Mouse (Mus musculus): ENCODE data around the gene Dus2.

Gene Dus2

GRCm38 (mm10) chr8:106047854-106048630, 56.9 kb downstream of the Dus2 start:
- no peak for DNase-seq

GRCm38 (mm10) chr8:106049840-106050239, 58.7 kb downstream of the Dus2 start:
- no peak for DNase-seq

- no peak for DNase-seq
Observed at GRCm38 (mm10) chr8:106051068-106051467, 59.9 kb downstream of the Dus2 start.

GRCm38 (mm10) chr8:106052510-106053089, 61.5 kb downstream of the Dus2 start:
- DNase-seq = no peak

- DNase-seq = peak; percentile 66
Observed at GRCm38 (mm10) chr8:106054190-106054811, 63.2 kb downstream of the Dus2 start.

GRCm38 (mm10) chr8:106055038-106055437, 63.9 kb downstream of the Dus2 start:
- DNase-seq = peak; percentile 73

- DNase-seq = no peak
Observed at GRCm38 (mm10) chr8:106056455-106056982, 65.4 kb downstream of the Dus2 start.

- peak; percentile 98 for DNase-seq
Observed at GRCm38 (mm10) chr8:106058731-106059612, 67.8 kb downstream of the Dus2 start, which contains the start of gene Nfatc3. Nfatc3 (plus strand) TSS chr8:106058840.

- DNase-seq = no peak
Observed at GRCm38 (mm10) chr8:106059613-106060371, 68.7 kb downstream of the Dus2 start.

GRCm38 (mm10) chr8:106060521-106060920, 69.4 kb downstream of the Dus2 start:
- no peak for DNase-seq

GRCm38 (mm10) chr8:106061686-106062085, 70.5 kb downstream of the Dus2 start:
- no peak for DNase-seq

- no peak for DNase-seq
Observed at GRCm38 (mm10) chr8:106063046-106063445, 71.9 kb downstream of the Dus2 start.

GRCm38 (mm10) chr8:106066721-106067120, 75.6 kb downstream of the Dus2 start:
- DNase-seq = no peak

GRCm38 (mm10) chr8:106069565-106069964, 78.4 kb downstream of the Dus2 start:
- no peak for DNase-seq

GRCm38 (mm10) chr8:106072113-106072512, 81.0 kb downstream of the Dus2 start:
- no peak for DNase-seq

GRCm38 (mm10) chr8:106074236-106074635, 83.1 kb downstream of the Dus2 start:
- DNase-seq = no peak

- no peak for DNase-seq
Observed at GRCm38 (mm10) chr8:106074659-106075058, 83.5 kb downstream of the Dus2 start.

- DNase-seq = peak; percentile 42
Observed at GRCm38 (mm10) chr8:106075161-106075862, 84.2 kb downstream of the Dus2 start.

- DNase-seq = no peak
Observed at GRCm38 (mm10) chr8:106075863-106076174, 84.7 kb downstream of the Dus2 start.

GRCm38 (mm10) chr8:106076612-106077011, 85.5 kb downstream of the Dus2 start:
- DNase-seq = no peak

GRCm38 (mm10) chr8:106077452-106078067, 86.4 kb downstream of the Dus2 start:
- DNase-seq = no peak
